Mouse (Mus musculus) bone marrow macrophage, adult 2 months (primary cell): ENCODE measurements around the gene Dpf3.

Experiments used
- CTCF ChIP-seq: IDR thresholded peaks from 2 replicates; pipeline ENCODE4 v1.5.1; 2012; ENCODE audit warnings: low read depth, mild to moderate bottlenecking, low read length, moderate library complexity
- POLR2A ChIP-seq: IDR thresholded peaks from 2 replicates; pipeline ENCODE4 v1.6.1; 2012; ENCODE audit warnings: mild to moderate bottlenecking, low read depth, low read length, borderline replicate concordance

DNA sequence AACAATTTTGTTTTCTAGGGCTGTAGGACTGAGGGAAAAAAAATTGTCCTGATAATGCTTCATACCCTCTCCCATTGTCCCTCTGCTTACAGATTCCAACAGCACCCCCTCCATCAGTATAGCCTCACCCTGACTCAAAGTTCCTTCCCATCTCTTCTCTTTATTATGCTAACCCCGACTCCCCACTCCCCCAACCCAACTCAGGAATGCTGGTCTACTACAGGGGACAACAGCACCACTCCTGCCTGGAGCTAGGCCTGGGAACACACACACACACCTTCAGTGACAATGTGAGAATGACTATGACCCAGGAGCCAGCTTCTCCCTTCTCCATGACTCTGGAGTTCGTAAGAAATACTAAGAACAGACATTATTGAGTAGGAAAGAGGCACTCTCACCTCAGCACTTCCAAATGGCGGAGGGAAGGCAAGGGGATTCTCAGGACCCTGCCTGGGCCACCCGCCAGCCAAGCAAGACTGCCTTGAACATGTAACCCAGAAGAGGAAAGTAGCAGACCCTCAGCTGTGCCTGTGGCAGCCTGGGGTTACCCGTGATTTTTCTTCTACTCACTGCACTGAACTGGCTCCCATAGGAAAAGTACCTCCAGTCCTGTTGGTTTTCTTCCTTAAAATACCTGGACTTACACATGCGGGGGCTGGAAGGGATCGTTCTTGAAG lies 276.2 kb downstream of the Dpf3 start:
- TF ChIP-seq CTCF, result no peak
- TF ChIP-seq POLR2A, result no peak
